Mouse (Mus musculus) stomach, postnatal 0 days (tissue): ENCODE measurements around the gene Glis2.

Source experiments
- CTCF ChIP-seq: IDR thresholded peaks from 2 replicates; pipeline ENCODE4 v1.5.1; 2016; ENCODE audit warnings: antibody characterized with exemption, low read depth, mild to moderate bottlenecking, moderate library complexity
- EP300 ChIP-seq: optimal IDR thresholded peaks from 2 replicates; pipeline ENCODE3; 2016; ENCODE audit warnings: antibody characterized with exemption

- no peak for TF ChIP-seq CTCF
- TF ChIP-seq EP300, result no peak
Observed at GRCm38 (mm10) chr16:4652707-4653416, 58.3 kb downstream of the Glis2 start.
